Mouse (Mus musculus) lung, embryonic 15.5 days (tissue): ENCODE data around the gene Gm973. TPM values are rescaled to one million over a fixed set of nuclear protein-coding genes. Genes with fewer than 3 reads are reported as not detected.

Experiments used
- ATAC-seq: fragments of 200-750 bp; cut with Nextera tagmentation; 2 replicates; pipeline ENCODE4 v1.8.0; 2017; ENCODE audit warnings: moderate number of reproducible peaks, borderline replicate concordance; ENCODE audit not compliant: low FRiP score, low TSS enrichment; ENCODE audit errors: extremely low read depth
- H3K27ac ChIP-seq: fragments of 300-500 bp; sonication (generic); 2 replicates; pipeline ENCODE4 v1.5.1; 2015; ENCODE audit warnings: moderate library complexity, mild to moderate bottlenecking, inconsistent platforms
- H3K27me3 ChIP-seq: fragments of 300-500 bp; sonication (generic); 2 replicates; pipeline ENCODE4 v1.6.1; 2015; ENCODE audit warnings: inconsistent platforms
- H3K36me3 ChIP-seq: fragments of 300-500 bp; sonication (generic); 2 replicates; pipeline ENCODE4 v1.6.1; 2015; ENCODE audit warnings: inconsistent platforms
- H3K4me1 ChIP-seq: fragments of 300-500 bp; sonication (generic); 2 replicates; pipeline ENCODE4 v1.6.1; 2015; ENCODE audit warnings: inconsistent platforms
- H3K4me2 ChIP-seq: fragments of 300-500 bp; sonication (generic); 2 replicates; pipeline ENCODE4 v1.6.1; 2015; ENCODE audit warnings: inconsistent platforms, mild to moderate bottlenecking, moderate library complexity
- H3K4me3 ChIP-seq: fragments of 300-500 bp; sonication (generic); 2 replicates; pipeline ENCODE4 v1.5.1; 2015; ENCODE audit warnings: mild to moderate bottlenecking, inconsistent platforms
- H3K9ac ChIP-seq: fragments of 300-500 bp; sonication (generic); 2 replicates; pipeline ENCODE4 v1.6.1; 2015; ENCODE audit warnings: inconsistent platforms
- H3K9me3 ChIP-seq: fragments of 300-500 bp; sonication (generic); 2 replicates; pipeline ENCODE4 v1.6.1; 2016; ENCODE audit warnings: inconsistent platforms
- WGBS: fragments of 180-500 bp; shearing (Covaris S2); methylation state at CpG from one replicate; pipeline ENCODE4 v1.1.7; 2015; 5-methylcytosine and 5-hydroxymethylcytosine counted together
- polyA plus RNA-seq: library from polyadenylated mRNA; unstranded; fragments of >200 nt; fragmentation: Nextera tagmentation; extraction: Ambion mirVana; gene quantifications from 2 replicates; pipeline ENCODE4 v1.2.1, GENCODE M21; 2015

Gm973 gene
- polyA plus RNA-seq, 1 experiment from 2014 or later: 0.86 TPM

GRCm38 (mm10) chr1:59482696-59483520, 33.2 kb upstream of the Gm973 start:
- WGBS: under 1% methylated on average over 88 of the region's 88 CpGs

GRCm38 (mm10) chr1:59483521-59484245, 32.4 kb upstream of the Gm973 start:
- Histone ChIP-seq H3K27ac (peak overlapping the region; percentile 99), H3K4me2 (peak overlapping the region; percentile 84), H3K4me3 (peak overlapping the region; percentile 84), H3K4me1 (peaks cover 53% of the 10 kb centered on the region), H3K27me3 (no peaks in the 10 kb centered on the region), H3K9me3 (no peaks in the 10 kb centered on the region), H3K9ac (peak overlapping the region; percentile 91), H3K36me3 (peaks cover 4% of the 10 kb centered on the region; the same call in 1 of the 2 replicates)
- ATAC-seq: peak; percentile 40
- 1% methylated on average over 46 of the region's 46 CpGs for WGBS

More at GRCm38 (mm10) chr1:59482696-59483520, 33.2 kb upstream of the Gm973 start:
- Histone ChIP-seq H3K9ac (peak overlapping the region; percentile 91), H3K27me3 (no peaks in the 10 kb centered on the region), H3K9me3 (no peaks in the 10 kb centered on the region), H3K4me3 (peak overlapping the region; percentile 84), H3K4me2 (peak overlapping the region; percentile 84), H3K4me1 (peaks cover 45% of the 10 kb centered on the region), H3K27ac (peak overlapping the region; percentile 99), H3K36me3 (peaks cover 4% of the 10 kb centered on the region; the same call in 1 of the 2 replicates)
- peak; percentile 1; the same call in 1 of the 2 replicates for ATAC-seq

GRCm38 (mm10) chr1:59484314-59484713, 31.8 kb upstream of the Gm973 start:
- Histone ChIP-seq H3K27me3 (no peaks in the 10 kb centered on the region), H3K4me2 (peak overlapping the region; percentile 84), H3K9ac (peak overlapping the region; percentile 91), H3K9me3 (no peaks in the 10 kb centered on the region), H3K4me3 (peak overlapping the region; percentile 84), H3K27ac (peak overlapping the region; percentile 75), H3K4me1 (peaks cover 56% of the 10 kb centered on the region), H3K36me3 (peaks cover 4% of the 10 kb centered on the region; the same call in 1 of the 2 replicates)
- no peak for ATAC-seq
- 7% methylated on average over 21 of the region's 21 CpGs for WGBS

- H3K36me3 ChIP-seq: peaks cover 4% of the 10 kb centered on the region; the same call in 1 of the 2 replicates
- H3K27ac ChIP-seq: peak overlapping the region; percentile 75
- peak overlapping the region; percentile 91 for H3K9ac ChIP-seq
- H3K4me2 ChIP-seq: peak overlapping the region; percentile 84
- H3K27me3 ChIP-seq: no peaks in the 10 kb centered on the region
- peak overlapping the region; percentile 84 for H3K4me3 ChIP-seq
- ATAC-seq: no peak
- no peaks in the 10 kb centered on the region for H3K9me3 ChIP-seq
- peaks cover 57% of the 10 kb centered on the region for H3K4me1 ChIP-seq
- 8% methylated on average over 16 of the region's 16 CpGs for WGBS
Observed at GRCm38 (mm10) chr1:59484791-59485785, 31.0 kb upstream of the Gm973 start.

- WGBS: 24% methylated on average over 4 of the region's 4 CpGs
- peak overlapping the region; percentile 84 for H3K4me2 ChIP-seq
- H3K27ac ChIP-seq: 0 out of 2 replicates have a peak overlapping the region, but pooled peaks have one; percentile 75
- no peaks in the 10 kb centered on the region for H3K9me3 ChIP-seq
- H3K9ac ChIP-seq: peak overlapping the region; percentile 91
- peak overlapping the region; percentile 84 for H3K4me3 ChIP-seq
- H3K27me3 ChIP-seq: no peaks in the 10 kb centered on the region
- peaks cover 6% of the 10 kb centered on the region; the same call in 1 of the 2 replicates for H3K36me3 ChIP-seq
- ATAC-seq: no peak
- H3K4me1 ChIP-seq: peaks cover 57% of the 10 kb centered on the region
Observed at GRCm38 (mm10) chr1:59485803-59486202, 30.3 kb upstream of the Gm973 start.

GRCm38 (mm10) chr1:59487651-59488051, 28.4 kb upstream of the Gm973 start:
- Histone ChIP-seq H3K9me3 (no peaks in the 10 kb centered on the region), H3K27me3 (no peaks in the 10 kb centered on the region), H3K36me3 (peaks cover 7% of the 10 kb centered on the region; the same call in 1 of the 2 replicates), H3K4me2 (peak overlapping the region; percentile 55), H3K27ac (peak overlapping the region; percentile 65), H3K4me1 (peaks cover 73% of the 10 kb centered on the region), H3K9ac (peak overlapping the region; percentile 33), H3K4me3 (peak overlapping the region; percentile 23)
- 11% methylated on average over 10 of the region's 10 CpGs for WGBS
- ATAC-seq: no peak

- peaks cover 69% of the 10 kb centered on the region for H3K4me1 ChIP-seq
- H3K9me3 ChIP-seq: no peaks in the 10 kb centered on the region
- H3K27ac ChIP-seq: peak overlapping the region; percentile 65
- H3K36me3 ChIP-seq: peaks cover 7% of the 10 kb centered on the region; the same call in 1 of the 2 replicates
- no peak for ATAC-seq
- no peak overlapping the region for H3K4me3 ChIP-seq
- WGBS: 14% methylated on average over 4 of the region's 4 CpGs
- H3K27me3 ChIP-seq: no peaks in the 10 kb centered on the region
- no peak overlapping the region for H3K9ac ChIP-seq
- peak overlapping the region; percentile 55 for H3K4me2 ChIP-seq
Observed at GRCm38 (mm10) chr1:59488481-59488880, 27.6 kb upstream of the Gm973 start.

- Histone ChIP-seq H3K9ac (no peak overlapping the region), H3K36me3 (peaks cover 7% of the 10 kb centered on the region; the same call in 1 of the 2 replicates), H3K9me3 (no peaks in the 10 kb centered on the region), H3K4me1 (peaks cover 64% of the 10 kb centered on the region), H3K27ac (peak overlapping the region; percentile 65), H3K27me3 (no peaks in the 10 kb centered on the region), H3K4me2 (peak overlapping the region; percentile 55; the same call in 1 of the 2 replicates), H3K4me3 (no peak overlapping the region)
- 15% methylated on average over 4 of the region's 4 CpGs for WGBS
- no peak for ATAC-seq
Observed at GRCm38 (mm10) chr1:59488991-59489390, 27.1 kb upstream of the Gm973 start.

GRCm38 (mm10) chr1:59491517-59491916, 24.5 kb upstream of the Gm973 start:
- 0 out of 2 replicates have a peak, but pooled peaks cover 3% of the 10 kb centered on the region for H3K36me3 ChIP-seq
- ATAC-seq: no peak
- H3K4me1 ChIP-seq: peaks cover 60% of the 10 kb centered on the region
- H3K27ac ChIP-seq: peak overlapping the region; percentile 9; the same call in 1 of the 2 replicates
- no peak overlapping the region for H3K9ac ChIP-seq
- H3K4me2 ChIP-seq: no peak overlapping the region
- no peaks in the 10 kb centered on the region for H3K9me3 ChIP-seq
- no peak overlapping the region for H3K4me3 ChIP-seq
- H3K27me3 ChIP-seq: no peaks in the 10 kb centered on the region
- 62% methylated on average over 9 of the region's 9 CpGs for WGBS

GRCm38 (mm10) chr1:59492432-59492831, 23.6 kb upstream of the Gm973 start:
- WGBS: 60% methylated on average over 4 of the region's 4 CpGs
- no peaks in the 10 kb centered on the region for H3K27me3 ChIP-seq
- no peaks in the 10 kb centered on the region for H3K9me3 ChIP-seq
- H3K27ac ChIP-seq: no peak overlapping the region
- H3K36me3 ChIP-seq: 0 out of 2 replicates have a peak, but pooled peaks cover 3% of the 10 kb centered on the region
- ATAC-seq: no peak
- H3K4me2 ChIP-seq: no peak overlapping the region
- peaks cover 59% of the 10 kb centered on the region for H3K4me1 ChIP-seq
- no peak overlapping the region for H3K9ac ChIP-seq
- no peak overlapping the region for H3K4me3 ChIP-seq

- WGBS: 86% methylated on average over 5 of the region's 5 CpGs
- no peak for ATAC-seq
- no peak overlapping the region for H3K9ac ChIP-seq
- no peak overlapping the region for H3K4me3 ChIP-seq
- no peak overlapping the region for H3K4me2 ChIP-seq
- no peaks in the 10 kb centered on the region for H3K9me3 ChIP-seq
- H3K27ac ChIP-seq: no peak overlapping the region
- H3K36me3 ChIP-seq: no peaks in the 10 kb centered on the region
- no peaks in the 10 kb centered on the region for H3K27me3 ChIP-seq
- peaks cover 31% of the 10 kb centered on the region for H3K4me1 ChIP-seq
Observed at GRCm38 (mm10) chr1:59495970-59496369, 20.1 kb upstream of the Gm973 start.
